Mouse (Mus musculus): ENCODE data around the gene Enpp3.

- TF ChIP-seq EP300 (IDR thresholded peaks at IDR 0.05; ENCODE audit: low read depth) (no peak), CTCF (IDR thresholded peaks at IDR 0.05; ENCODE audit: low read depth) (no peak)
Observed at GRCm38 (mm10) chr10:24763257-24763656, 79.4 kb downstream of the Enpp3 start.
